Mouse (Mus musculus) yolk sac, embryonic 10.5 days (tissue): Measurements from ENCODE around the gene Fut1.

Experiments used
- DNase-seq: peaks from one replicate; pipeline ENCODE4 v3.0.0-alpha.2; 2017; ENCODE audit warnings: low spot score

The Fut1 gene

DNA sequence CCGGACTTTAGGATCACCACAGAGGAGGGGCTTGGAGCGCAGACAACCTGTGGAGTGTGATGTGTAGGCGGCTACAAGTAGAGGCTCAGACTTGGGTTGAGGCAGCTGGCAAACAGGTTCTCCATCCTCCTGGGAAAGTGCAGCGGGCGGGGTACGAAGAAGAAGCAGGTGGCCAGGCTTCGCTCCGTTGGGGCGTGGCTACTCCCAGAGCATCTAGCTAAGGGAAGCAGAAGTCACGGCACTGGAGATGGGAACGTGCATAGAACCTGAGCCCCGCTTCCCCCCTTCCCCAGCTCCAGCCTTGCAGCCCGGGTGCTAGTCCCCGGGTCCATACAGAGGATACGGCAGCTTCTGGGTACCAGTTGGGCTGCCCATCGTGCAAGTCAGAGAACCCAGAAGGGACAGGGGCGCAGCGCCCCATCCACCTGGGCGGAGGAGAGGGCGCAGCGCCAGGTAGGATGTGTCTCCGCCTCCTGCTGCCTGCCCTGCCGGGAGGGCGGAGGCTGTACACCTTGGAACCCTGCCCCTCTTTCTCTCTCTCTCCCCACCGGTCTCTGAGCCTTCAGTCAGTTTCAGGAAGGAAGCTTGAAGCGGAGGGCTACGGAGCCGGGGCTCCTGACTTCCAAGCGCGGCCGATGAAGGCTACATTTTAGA is at the start of gene Fut1:
Gene Fut1 (plus strand): TSS at position 248 of the 654 bp plus-strand sequence.
- DNase-seq: no peak

- DNase-seq: peak; percentile 95
Measured at GRCm38 (mm10) chr7:45567780-45568516, 49.1 kb upstream of the Fut1 start.

GRCm38 (mm10) chr7:45568601-45569473 is 48.3 kb upstream of the Fut1 start:
- no peak for DNase-seq

DNA sequence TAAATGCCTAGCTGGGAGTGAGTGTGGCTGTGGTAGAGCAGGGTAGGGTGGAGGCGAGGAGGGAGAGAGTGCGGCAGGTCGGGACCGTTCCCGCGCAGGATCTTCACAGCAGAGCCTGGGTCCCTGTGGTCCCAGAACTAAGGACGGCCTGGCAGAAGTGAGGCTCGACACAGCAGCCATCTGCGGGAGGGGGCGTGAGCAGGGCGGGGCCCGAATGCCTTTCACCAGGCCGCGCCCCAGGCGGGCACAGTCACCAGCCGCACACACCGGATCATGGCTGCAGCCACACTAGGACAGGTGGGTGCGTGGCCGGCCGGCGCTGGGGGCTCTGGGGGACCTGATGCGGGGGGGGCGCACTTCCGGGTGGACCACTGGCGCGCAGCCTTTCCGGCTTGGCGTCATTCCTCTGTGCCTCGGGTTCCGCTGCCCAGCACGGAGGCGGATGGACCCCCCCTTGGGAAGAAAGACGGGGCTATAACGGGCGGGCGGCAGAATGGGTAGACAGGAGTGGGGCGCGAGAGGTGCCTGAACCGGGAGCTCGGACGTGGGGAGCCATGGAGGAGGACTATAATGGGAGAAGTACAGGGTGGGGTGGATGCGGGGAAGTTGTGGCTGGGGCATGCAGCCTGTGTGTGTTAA is 46.9 kb upstream of the Fut1 start, which contains the start of gene Bcat2:
Gene Bcat2 (plus strand): TSS at position 51 of the 639 bp plus-strand sequence.
- DNase-seq: peak; percentile 55

DNA sequence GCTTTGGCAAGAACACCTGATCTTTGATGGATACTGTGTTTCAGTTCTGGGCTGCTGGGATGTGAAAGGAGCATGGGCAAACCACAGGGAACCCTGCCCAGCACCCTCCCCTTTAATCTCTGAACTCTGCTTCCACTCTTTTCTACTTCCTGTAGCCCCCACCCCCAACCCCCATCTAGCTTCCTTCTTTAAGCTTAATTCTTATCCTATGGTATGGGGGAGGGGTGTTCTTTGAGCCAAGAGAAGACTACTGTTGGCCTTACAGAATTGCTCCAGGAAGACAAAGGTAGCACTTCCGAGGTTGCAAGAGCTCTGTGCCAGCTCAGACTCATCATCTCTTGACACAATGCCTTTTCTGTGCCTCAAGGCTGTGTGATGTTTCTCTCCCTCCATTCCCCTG is 45.1 kb upstream of the Fut1 start:
- no peak for DNase-seq

- DNase-seq: no peak
Measured at GRCm38 (mm10) chr7:45573954-45574353, 43.1 kb upstream of the Fut1 start.

- peak; percentile 78 for DNase-seq
Measured at GRCm38 (mm10) chr7:45574472-45575379, 42.4 kb upstream of the Fut1 start.

DNA sequence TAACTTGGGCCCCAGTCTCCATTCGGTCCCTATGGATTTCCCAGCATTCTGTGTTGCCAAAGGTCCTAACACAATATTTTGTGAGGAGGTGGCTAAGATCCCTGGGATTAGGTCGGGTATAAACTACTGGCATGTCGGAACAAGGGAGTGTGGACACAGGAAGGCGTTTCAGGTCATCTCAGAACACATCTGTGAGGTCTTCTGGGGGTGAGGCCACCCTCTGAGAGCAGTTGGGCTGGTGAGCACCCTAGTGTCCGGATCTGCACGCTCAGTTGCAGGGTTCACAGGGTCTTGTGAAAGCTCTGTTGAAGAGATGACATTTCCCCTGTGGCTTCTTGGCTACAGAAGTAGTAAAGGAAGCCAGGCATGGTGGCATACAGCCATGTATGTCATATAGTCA is 31.2 kb upstream of the Fut1 start:
- DNase-seq: no peak

GRCm38 (mm10) chr7:45587631-45588592 is 29.2 kb upstream of the Fut1 start:
- DNase-seq: no peak

DNA sequence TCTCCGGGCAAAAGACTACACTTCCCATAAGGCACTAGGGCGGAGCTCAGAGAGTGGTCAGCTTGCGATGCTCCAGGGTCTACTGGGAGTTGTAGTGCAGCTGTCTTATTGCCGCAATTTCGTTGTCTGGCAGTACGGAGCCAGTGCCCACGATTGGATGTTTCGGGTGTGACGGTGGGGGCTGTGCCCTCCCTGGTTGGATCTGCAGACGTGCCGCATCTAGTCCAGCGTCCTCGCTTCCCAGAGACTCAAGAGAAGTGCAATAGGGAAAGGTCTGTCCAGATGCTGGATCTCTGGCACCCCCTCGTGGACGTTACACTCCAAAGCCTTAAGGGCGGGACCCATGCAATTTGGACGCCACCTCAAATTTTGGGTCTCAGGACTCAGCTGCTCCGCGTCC is 27.9 kb upstream of the Fut1 start:
- DNase-seq: peak; percentile 92

GRCm38 (mm10) chr7:45589898-45590297 is 27.2 kb upstream of the Fut1 start:
- DNase-seq: no peak

DNA sequence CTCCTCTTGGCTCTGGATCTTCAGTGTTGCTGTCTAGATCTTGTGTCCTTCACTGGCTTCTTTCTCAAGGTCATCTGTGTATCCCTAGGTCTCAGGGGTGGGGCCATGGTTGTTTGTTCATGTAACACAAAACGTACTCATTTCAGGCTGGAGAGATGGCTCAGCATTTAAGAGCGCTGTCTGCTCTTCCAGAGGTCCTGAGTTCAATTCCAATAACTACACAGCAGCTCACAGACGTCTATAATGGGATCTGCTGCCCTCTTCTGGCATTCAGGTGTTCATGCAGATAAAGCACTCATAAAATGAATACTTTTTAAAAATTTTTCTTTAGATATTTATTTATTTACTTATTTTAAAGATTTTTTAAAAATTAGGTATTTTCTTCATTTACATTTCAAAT is 26.2 kb upstream of the Fut1 start:
- DNase-seq: no peak

- DNase-seq: no peak
Measured at GRCm38 (mm10) chr7:45591880-45592279, 25.2 kb upstream of the Fut1 start.

DNA sequence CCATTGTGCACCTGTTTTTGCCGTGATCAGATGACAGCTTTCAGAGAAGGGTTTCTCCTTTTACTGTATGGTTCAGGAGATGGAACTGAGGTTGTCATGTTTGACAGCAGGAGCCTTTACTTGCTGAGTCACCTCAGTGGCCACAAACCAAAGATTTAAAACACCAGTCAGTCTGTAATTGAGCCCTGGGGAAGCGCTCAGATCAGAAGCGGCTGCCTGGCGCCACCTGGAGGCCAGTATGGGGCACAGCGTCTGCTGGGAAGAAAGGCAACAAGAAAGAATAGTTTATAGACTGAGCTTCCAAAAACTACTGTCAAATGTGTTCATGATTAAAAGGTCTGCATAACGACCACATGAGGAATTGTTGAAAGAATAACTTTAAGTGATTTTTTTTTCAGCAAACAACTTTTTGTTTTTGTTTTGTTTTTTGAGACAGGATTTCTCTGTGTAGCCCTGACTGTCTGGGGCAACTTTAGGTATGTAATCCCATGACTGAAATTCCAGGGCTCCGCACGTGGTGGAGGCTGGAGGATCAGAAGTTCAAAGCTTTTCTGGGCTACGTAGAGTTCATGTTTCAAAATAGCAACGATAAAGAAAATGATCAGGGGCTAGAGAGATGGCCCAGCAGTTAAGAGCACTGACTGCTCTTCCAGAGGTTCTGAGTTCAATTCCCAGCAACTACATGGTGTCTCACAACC is 23.8 kb upstream of the Fut1 start:
- DNase-seq: peak; percentile 58

- DNase-seq: no peak
Measured at GRCm38 (mm10) chr7:45595176-45595575, 21.9 kb upstream of the Fut1 start.

DNA sequence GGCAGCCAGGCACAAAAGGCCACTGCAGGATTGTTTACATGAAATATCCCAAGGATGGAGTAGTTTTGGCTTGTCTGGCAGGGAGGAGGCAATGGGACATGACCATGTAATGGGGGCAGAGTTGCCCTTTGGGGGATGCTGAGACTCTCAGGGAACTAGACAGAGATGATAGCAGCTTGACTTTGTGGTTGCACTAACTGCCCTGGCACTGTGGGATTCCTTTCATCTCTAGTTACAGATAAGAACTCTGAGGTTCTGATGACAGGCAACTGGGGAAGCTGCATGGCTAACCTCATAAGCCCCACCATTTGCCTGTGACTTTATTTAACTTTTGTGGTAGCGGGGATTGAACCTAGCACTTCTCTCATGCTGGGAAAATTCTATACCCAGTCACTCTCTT is 21.0 kb upstream of the Fut1 start:
- DNase-seq: no peak

- DNase-seq: no peak
Measured at GRCm38 (mm10) chr7:45597013-45597412, 20.1 kb upstream of the Fut1 start.

GRCm38 (mm10) chr7:45597527-45597926 is 19.6 kb upstream of the Fut1 start:
- no peak for DNase-seq
